Mouse (Mus musculus) fibroblast of lung, adult 2 months (primary cell): ENCODE measurements around the gene Atp6v1fnb.
A peak's percentile ranks its signal among the peaks of the same experiment; 100 is the strongest.

Source experiments
- DNase-seq: peaks from one replicate; pipeline ENCODE4 v3.0.0-alpha.2; 2011; ENCODE audit warnings: low read depth

The Atp6v1fnb gene

GRCm38 (mm10) chr6:29467583-29468354 lies 3.5 kb upstream of the Atp6v1fnb start, which contains the start of gene Atp6v1f:
Gene Atp6v1f, plus strand, starts transcription at chr6:29467718.
- peak; percentile 89 for DNase-seq

- DNase-seq, result no peak
These were observed 2.4 kb upstream of the Atp6v1fnb start for GRCm38 (mm10) chr6:29468851-29469250.

GRCm38 (mm10) chr6:29473941-29474691 lies 2.9 kb downstream of the Atp6v1fnb start:
- DNase-seq, result no peak

GRCm38 (mm10) chr6:29474736-29475135 lies 3.5 kb downstream of the Atp6v1fnb start:
- no peak for DNase-seq

- no peak for DNase-seq
These were observed 11.5 kb downstream of the Atp6v1fnb start for GRCm38 (mm10) chr6:29482691-29483090.

- DNase-seq, result no peak
These were observed 13.7 kb downstream of the Atp6v1fnb start for GRCm38 (mm10) chr6:29484716-29485559.

- DNase-seq, result no peak
These were observed 14.7 kb downstream of the Atp6v1fnb start for GRCm38 (mm10) chr6:29485951-29486350.

GRCm38 (mm10) chr6:29494101-29494500 lies 22.9 kb downstream of the Atp6v1fnb start:
- no peak for DNase-seq

GRCm38 (mm10) chr6:29496270-29496669 lies 25.0 kb downstream of the Atp6v1fnb start:
- no peak for DNase-seq

- no peak for DNase-seq
These were observed 26.6 kb downstream of the Atp6v1fnb start for GRCm38 (mm10) chr6:29497791-29498190.

GRCm38 (mm10) chr6:29500177-29500576 lies 28.9 kb downstream of the Atp6v1fnb start:
- no peak for DNase-seq

- no peak for DNase-seq
These were observed 29.6 kb downstream of the Atp6v1fnb start for GRCm38 (mm10) chr6:29500810-29501209.

- no peak for DNase-seq
These were observed 30.4 kb downstream of the Atp6v1fnb start for GRCm38 (mm10) chr6:29501599-29501998.

- DNase-seq, result no peak
These were observed 34.3 kb downstream of the Atp6v1fnb start for GRCm38 (mm10) chr6:29505493-29505892.

- DNase-seq, result no peak
These were observed 35.6 kb downstream of the Atp6v1fnb start for GRCm38 (mm10) chr6:29506834-29507233.

- DNase-seq, result no peak
These were observed 36.4 kb downstream of the Atp6v1fnb start, which contains the start of gene Kcp for GRCm38 (mm10) chr6:29507447-29508309. Gene Kcp, minus strand, starts transcription at chr6:29507952.

GRCm38 (mm10) chr6:29509086-29509485 lies 37.8 kb downstream of the Atp6v1fnb start:
- DNase-seq, result no peak

GRCm38 (mm10) chr6:29513284-29513683 lies 42.0 kb downstream of the Atp6v1fnb start:
- DNase-seq, result no peak

- DNase-seq, result no peak
These were observed 45.9 kb downstream of the Atp6v1fnb start for GRCm38 (mm10) chr6:29517139-29517538.

GRCm38 (mm10) chr6:29522626-29523300 lies 51.5 kb downstream of the Atp6v1fnb start:
- DNase-seq, result no peak
